Mouse (Mus musculus) urinary bladder, postnatal 14 days (tissue): ENCODE data around the gene Tubb2b.

Experiments
- DNase-seq: peaks from one replicate; pipeline ENCODE4 v3.0.0; 2021; ENCODE audit warnings: low spot score

Gene Tubb2b

DNA sequence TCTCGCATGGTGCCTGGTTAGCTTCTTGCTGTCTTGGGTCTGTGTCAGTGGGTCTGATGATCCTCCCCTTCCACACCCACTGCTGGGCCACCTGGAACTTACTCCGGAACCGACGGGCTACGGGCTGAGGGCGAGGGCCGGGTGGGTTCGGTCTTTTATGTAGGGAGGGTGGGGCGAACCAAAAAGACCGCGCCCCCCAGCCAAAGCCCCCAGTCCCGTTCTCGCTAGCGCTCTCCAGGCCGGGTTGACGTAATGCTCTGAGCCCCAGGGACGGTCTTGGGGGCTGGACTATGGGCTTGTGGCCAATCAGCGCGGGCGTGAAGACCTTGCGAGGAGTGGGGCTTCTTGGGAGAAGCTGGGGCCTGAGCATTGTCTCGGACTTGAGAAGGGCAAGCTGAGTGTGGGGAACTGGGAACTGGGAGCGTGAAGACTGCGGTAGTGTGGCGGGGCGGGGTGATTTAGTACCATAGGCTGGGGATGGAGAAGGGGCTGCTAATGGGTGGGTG lies at the start of gene Tubb2b:
Tubb2b (minus strand) TSS at position 241 of the 506 bp plus-strand sequence.
- peak; percentile 38 for DNase-seq

DNA sequence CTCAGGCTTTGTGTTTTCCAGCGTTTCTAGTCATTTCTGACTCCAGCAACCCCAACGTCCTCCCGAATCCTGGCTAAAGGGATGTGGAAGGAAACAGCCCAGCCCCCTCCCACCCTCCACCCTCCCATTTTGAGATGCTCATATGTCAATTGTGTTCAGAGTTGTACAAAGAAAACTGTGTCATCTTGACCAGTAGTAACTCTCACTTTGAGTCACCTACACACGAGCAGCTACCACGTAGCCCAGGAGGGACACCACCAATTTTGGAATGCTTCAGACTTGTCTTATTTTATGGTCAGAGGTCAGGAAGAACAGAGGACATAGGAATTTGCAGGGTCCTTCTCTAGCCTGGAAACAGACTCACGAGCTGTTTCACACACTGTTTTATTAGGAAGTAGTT lies 43.8 kb upstream of the Tubb2b start:
- DNase-seq: no peak

DNA sequence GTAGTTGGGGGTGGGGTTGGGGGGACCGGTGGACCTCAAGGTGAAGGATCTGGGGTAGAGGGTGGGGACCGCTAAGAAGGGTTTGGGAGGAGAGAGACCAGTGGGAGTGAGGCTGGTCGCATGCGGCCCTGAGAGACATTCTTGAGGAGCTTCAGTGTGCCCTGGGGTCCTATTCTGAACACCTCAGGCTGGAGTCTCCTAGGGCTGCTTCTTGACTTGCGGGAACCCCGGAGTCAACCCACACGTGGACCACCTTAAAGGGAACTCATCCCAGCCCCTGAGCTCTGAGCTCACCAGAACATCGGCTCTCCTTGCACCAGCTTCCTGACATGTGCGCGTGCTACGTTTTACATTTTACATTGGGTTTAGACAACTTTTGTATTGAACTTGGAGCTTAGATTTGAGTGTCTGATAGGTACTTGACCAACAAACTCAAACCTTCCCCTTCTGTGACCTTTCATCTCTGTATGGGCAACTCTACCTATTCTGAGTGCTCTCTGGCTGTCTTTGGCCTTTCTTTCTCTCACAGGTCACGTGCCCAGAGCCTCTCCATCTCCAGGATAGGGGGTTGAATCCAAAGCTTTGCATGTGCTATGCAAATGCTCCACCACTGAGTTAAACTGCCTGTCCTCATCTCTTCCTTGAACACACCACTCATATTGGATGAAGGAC lies 33.2 kb upstream of the Tubb2b start:
- no peak for DNase-seq

DNA sequence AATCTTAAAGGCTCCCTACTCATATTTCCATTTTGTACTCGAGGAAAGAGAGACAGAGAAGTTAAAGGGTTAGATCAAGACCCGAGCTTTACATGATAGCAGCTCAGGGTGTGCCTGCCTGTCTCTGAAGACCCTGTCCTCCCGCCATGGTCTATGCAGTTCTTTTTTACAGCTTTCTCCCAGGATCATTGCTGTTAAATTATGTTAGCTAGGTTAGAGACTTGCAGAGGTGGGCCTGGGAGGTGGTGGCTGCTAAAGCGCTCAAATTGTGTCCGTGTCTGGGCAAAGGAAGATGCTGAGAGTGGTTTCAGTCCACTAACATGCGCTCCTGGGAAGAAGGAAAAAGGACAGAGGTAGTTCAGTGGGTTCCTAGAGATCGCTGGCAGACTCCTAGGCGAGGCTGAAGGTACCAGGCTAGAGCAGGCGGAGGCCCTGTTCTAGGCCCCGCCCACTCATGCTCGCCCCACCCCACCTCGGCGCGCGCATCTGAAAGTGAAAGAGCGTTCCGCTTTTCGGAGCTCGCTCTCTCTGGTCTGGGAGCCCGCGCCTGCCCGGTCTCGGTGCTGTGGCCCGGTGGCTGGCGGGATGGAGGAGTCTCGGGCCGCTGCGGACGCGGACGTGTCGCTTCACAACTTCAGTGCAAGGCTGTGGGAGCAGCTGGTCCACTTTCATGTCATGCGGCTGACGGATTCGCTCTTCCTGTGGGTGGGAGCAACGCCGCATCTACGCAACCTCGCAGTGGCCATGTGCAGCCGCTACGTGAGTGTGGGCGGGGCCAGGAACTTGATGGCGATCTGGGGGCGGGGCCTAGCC lies 32.4 kb upstream of the Tubb2b start, which contains the start of gene Psmg4:
Psmg4 (plus strand) TSS at position 474 of the 813 bp plus-strand sequence.
- DNase-seq: peak; percentile 95

DNA sequence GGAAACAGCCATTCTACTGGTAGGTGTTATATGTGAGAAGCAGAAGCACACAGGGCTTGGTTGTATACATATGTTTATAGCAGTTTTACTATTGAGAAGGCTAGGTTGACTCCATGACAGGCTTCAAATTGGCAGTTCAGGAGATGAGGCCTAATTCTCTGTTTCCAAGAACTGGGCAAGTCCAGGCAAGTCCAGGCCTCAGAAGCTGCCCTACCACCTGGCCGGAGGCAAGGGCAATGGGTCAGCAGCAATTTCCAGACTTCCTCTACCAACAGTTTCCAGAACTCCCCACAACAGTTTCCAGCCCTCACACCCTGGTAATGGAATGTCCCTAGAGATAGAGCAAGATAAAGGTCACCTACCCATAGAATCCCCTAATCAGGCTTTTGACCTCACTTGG lies 29.7 kb upstream of the Tubb2b start:
- DNase-seq: no peak

DNA sequence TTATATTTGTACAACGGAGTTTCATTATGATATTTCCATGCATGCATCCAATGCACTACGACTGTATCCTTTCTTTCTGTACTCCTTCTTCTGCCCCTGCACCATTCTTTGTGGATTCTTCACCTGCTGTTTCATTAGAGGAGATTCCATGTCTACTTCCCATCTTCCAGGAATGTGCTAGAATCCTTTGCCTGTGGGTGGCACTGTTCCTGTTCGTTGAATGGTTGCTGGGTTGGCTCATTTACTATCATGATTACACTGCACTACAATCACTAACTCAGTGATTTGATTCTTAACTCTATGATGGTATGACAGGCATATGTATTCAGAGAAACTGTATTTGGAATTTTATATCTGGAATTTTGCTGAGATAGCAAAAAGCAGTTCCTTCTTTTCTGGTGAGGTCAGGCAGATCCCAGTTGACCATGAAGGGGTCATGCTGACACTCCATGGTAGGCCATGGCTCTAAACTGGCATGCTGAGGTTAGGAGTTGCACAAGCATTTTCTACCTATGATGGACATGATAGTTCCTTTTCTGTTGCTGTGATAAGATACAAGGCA lies 27.4 kb upstream of the Tubb2b start:
- DNase-seq: no peak

DNA sequence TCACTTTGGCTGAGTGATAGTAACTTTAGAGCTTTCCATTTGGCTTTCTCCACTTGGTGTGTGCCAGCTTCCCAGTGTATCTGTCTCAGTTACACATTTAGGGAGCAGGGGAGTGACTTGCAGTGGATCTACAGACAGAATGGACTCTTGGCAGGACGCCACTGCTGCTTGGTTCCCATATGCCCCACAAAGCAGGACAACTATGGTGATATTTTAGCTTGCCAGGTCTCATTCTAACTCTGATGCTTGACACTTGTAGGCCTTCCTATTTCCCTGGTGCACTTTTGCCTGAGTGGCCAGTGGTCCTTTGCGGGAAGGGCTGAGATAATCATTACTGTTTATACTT lies 26.5 kb upstream of the Tubb2b start:
- DNase-seq: no peak

DNA sequence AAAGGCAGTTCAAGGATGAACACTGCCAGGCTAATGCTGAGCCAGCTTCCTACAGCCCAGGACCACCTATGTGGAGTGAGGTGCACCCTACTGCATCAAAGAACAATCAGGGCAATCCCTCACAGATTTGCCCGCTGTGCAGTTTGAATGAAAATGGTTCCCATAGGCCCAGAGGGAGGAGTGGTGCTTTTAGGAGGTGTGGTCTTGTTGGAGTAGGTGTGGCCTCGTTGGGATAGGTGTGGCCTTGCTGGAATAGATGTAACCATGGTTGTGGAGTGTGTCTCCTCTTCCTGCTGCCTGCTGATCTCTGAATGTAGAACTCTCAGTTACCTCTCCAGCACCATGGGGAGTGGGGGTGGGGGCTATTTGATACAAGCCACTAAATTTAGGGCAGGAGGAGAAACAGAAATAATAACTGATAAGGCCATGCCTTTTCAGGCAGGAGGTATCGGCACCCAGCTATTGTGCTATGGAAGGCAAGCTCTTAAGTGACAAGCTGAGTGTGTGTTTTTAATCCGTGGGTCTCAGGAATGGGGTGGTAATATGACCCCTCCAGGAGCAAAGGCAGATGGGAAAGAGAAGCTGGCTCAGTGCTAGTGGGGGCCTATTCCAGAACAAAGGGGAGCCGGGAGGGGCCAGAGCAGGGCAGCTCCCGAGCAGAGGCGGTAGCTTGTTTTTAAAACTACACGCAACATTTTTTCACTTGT lies 26.0 kb upstream of the Tubb2b start:
- no peak for DNase-seq

DNA sequence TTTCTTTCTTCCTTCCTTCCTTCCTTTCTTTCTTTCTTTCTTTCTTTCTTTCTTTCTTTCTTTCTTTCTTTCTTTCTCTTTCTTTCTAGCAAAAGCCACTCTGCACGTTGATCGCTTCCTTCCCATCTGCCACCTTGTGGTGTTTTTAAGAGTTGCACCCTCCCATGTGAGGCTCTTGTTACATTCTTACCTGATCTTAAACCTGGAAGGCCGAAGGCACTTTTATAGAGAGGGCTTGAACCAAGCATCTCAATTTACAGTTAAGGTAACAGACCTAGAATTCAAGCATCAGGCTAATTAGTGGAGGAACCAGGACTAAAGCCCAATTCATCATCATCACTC lies 24.6 kb upstream of the Tubb2b start:
- peak; percentile 78 for DNase-seq

DNA sequence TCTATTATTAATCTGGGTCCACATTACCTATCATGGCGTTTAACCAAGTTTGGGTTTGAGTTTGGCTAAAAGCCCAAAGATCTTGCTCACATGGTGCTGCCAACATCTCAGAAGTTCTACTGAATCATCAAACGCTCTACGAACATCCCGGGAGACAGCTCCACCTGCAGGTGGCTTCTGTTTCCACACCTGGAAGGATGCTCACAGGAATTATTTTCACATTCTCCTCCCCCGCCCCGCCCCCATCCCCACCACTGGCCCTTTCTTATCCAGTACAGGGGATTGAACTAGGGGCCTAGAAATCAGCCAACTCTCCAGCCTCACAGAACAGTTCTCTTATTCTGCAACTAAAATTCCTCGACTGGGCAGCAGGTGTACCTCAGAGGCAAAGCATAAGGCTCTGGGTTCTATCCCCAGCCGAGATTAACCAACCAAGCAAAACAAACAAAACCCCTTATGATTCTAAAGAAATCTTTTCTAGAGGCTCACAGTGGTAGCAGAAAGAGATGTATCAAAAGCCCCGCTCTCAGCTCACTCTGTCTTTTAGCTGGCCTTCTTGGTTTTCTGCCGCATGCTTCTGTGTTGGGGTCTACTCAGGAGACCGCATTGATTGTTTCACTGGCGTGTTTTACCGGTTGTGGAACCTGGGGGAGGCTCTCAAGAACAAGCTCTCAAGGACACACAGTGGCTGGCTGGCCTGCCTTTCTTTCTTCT lies 24.1 kb upstream of the Tubb2b start:
- peak; percentile 81 for DNase-seq

DNA sequence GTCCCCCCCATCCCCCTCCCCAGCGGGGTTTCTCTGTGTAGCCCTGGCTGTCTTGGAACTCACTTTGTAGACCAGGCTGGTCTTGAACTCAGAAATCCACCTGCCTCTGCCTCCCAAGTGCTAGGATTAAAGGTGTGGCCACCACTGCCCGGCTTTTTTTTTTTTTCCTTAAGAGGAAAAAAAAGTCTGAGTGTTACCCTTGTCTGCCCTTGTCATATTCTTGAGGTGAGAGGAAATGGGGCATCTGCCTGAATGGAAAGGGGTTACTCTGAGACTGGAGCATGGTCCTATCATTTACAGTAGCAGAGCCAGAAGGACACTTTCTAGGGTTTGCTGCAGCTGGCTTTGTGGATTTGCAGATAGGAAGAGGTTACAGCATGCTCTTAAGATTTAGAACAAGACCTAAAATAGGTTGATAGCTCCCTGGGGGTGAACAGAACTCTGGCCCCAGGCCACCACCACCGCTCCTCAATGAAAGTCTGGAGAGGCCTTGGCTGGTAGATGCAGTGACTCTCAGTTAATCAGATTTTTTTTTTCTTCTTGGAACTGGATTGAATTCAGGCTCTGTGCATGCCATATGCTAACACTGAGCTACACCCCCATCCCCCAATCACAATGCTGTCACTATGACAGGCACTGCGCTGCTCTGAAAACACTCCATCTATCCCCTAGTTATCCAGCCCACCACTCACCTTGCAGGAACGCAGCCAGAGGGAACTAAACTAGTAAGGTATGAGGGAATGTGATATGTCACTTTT lies 23.2 kb upstream of the Tubb2b start:
- no peak for DNase-seq

DNA sequence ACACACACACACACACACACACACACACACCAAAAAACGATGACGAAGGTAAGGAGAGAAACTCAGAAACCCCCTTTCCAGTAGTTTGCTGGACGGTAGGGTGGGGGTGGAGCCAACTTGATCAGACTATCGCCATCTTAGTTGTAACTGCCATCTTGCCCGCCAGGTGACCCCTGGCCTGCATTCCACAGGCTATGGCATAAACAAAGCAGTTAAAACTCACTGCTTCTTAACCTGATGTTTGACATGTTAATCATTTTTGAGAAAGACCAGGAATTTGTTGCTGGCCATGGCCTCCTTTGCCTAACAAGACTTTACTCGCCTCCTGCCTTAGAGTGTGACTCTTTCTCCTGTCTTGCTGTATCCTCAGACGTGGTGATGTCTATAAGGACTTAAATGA lies 22.4 kb upstream of the Tubb2b start:
- DNase-seq: no peak

DNA sequence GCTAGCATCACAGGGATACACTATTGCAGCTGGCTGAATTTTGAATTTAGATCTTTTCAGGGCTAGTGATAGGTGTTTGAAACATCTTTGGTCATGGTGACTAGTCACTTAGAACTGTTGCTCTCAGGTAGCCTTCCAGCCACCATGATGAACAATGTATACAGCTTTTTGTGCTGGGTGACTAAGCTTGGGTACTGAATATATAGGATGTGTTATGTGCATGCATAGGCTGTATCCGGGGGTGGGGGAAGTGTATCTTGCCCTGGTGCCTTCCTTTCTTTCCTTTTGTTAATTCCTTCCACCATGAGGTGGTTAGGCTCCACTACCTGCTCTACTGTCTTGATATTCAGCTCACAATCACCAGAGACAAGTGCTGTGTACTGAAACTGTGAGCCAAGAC lies 21.2 kb upstream of the Tubb2b start:
- no peak for DNase-seq

DNA sequence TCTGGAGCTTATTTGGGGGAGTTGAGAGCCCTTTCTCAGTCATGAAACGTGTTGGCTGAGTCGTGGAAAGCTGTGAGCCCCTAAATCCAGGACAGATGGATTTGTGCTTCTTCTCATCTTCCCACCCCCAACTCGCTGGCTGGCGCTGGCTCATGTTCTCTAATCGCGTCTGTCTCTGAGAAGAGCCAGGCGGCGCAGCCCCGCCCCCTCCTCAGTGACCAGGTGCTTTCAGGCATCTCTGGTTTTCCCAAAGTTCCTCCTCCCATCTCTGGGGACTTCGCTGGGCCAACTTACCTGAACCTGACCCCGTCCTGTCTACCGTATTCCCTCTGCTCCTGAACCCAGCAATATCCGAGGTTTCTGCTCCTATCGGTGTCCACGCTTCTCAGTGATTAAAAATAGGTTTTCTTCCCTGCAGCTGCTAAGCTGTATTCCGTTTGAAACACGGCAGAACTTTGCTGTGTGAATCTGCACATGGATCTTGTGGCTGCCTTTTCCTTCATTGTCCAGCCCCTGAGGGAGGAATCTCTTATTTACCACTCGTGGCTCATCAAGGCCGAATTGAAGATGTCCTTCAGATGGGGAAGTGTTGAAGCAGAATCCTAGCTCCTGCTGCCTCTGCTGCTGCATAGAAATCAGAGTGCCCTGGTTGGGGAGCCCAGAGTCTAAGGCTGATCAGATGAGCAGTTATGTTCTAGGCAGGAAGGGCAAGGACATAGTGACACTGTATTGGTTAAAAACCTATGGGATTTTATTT lies 20.2 kb upstream of the Tubb2b start:
- no peak for DNase-seq

DNA sequence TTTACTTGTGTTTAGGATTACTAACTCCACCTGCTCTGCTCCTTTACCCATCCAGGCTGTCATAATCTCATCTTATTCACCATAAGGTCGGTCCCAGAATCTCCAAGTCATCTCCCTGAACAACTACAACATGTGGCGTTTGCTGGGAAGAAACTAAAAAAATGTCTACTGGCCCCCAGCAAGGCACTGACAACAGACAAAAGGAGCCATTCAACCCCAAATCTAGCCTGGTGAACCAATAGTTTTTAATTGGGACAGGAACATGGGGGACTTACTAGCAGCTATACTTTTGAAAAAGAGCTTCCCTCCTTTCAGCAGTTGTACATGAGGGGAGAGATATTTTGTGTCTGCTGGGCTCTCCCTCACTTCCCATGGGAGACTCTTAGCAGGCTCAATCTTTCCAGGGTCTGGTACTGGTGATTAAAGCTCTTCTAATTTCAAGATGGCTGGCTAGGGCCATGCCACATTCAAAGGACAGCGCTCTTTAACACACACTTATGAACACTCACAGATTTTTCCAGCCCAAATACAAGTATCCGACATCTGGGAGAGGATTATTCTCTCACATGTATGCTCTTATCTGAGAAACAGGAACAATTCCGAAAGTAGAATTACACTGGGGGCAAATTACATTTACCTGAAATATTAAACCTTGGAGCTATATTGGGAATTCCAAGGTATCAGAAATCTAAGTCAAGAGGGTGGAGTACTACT lies 19.4 kb upstream of the Tubb2b start:
- no peak for DNase-seq

DNA sequence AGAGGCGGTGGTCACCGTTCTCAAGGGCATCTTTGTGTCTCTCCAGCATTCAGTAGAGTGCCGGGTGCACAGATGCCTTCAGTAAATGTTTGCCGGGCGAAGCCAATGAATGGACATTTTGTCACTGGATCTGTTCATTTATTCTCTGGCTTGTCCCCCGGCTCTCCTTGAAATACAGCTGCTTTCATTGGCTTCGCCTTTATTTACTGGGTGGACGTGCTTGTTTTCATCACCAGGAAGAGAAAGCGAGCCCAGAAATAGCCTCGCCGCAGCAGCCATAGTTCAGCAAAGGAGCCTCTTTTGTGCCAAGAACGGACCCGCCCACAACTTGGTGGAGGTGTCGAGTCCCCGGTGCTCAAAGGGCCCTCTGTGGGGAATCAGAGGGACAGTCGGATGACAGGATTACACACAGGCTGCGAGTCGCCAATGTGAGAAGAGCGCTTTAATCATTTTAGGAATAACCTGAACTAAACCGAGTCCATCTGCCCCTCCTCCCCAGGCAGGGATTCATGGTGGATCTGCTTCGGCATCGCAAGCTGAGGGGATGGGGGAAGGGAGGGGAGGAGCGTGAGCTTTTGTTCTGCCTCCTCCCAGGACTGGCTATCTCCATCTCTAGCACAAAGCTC lies 18.6 kb upstream of the Tubb2b start:
- peak; percentile 56 for DNase-seq

DNA sequence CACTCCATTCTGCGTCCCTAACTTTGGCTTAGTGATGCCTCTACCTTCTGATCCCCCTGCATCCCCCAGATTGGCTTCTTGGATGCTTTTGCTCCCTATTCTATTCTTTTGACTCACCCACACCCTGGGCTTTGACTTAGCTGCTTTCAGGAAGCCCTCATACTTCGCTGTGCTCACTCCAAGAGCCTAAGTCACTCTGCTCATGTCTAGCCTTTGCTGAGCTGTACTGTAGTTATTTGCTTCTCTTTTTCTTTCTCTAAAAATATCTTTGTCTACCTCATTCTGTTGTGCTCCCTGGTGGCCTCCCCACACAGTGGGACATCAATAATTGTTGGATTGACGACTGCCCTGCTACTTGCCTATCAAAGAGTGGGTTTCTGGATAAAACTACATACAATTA lies 17.9 kb upstream of the Tubb2b start:
- no peak for DNase-seq

DNA sequence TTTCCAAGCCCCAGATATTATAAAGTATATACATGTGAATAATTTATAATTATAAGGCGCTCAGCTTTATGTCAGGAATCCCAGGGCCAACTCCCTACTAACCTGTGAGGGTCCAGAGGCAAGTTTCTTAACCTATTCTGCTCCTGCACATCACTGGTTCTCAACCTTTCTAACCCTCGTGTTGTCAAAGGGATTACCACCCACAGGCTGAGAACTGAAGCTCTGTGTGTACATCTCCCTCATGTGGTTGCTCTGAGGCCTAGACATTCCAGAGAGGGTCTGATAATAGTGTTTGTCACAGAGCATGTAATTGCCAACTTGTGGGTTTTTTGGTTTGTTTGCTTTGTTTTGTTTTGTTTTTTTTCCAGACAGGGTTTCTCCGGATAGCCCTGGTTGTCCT lies 16.6 kb upstream of the Tubb2b start:
- no peak for DNase-seq

DNA sequence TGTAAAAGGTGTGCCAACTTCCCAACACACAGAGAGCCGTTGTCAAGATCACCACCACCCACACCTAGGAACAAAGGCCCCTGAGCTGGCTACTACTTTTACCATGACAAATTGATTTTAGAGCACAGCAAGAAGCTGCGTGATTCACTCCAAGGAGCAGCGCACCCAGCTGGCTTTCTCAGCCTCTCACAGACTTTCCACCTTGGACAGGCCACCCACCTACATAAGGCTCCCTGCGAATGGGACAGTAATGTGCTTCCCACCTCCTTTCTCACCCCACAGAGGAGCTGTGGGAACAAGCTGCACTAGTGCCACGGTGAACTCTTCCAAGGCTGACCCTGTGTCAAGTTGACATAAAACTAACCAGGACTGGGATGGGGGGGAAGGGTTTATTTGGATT lies 13.1 kb upstream of the Tubb2b start:
- no peak for DNase-seq
